Mouse (Mus musculus) kidney, postnatal 0 days (tissue): Measurements from ENCODE around the gene Srsf2. TPM values are rescaled to one million over a fixed set of nuclear protein-coding genes. Genes with fewer than 3 reads are reported as not detected.
A peak's percentile ranks its signal among the peaks of the same experiment; 100 is the strongest.

Experiments used
- ATAC-seq: fragments of 200-750 bp; cut with Nextera tagmentation; replicated peaks from 2 replicates; pipeline ENCODE4 v1.8.0; 2017; ENCODE audit warnings: low read depth, moderate number of reproducible peaks, moderate TSS enrichment, moderate library complexity; ENCODE audit not compliant: low FRiP score
- DNase-seq: peaks from one replicate; pipeline ENCODE4 v3.0.0-alpha.2; 2016; ENCODE audit warnings: low spot score
- H3K27ac ChIP-seq: fragments of 300-500 bp; sonication (generic); 2 replicates; pipeline ENCODE4 v1.5.1; 2014; ENCODE audit warnings: mild to moderate bottlenecking
- H3K27me3 ChIP-seq: fragments of 300-500 bp; sonication (generic); 2 replicates; pipeline ENCODE4 v1.6.1; 2014; ENCODE audit warnings: low read length, mixed read lengths; ENCODE audit not compliant: insufficient read depth
- H3K36me3 ChIP-seq: fragments of 300-500 bp; sonication (generic); 2 replicates; pipeline ENCODE4 v1.6.1; 2014; ENCODE audit warnings: low read length, mixed read lengths; ENCODE audit not compliant: insufficient read depth
- H3K4me1 ChIP-seq: fragments of 300-500 bp; sonication (generic); replicated peaks from 2 replicates; pipeline ENCODE4 v1.6.1; 2014; ENCODE audit warnings: antibody characterized with exemption, low read length, mixed read lengths; ENCODE audit not compliant: insufficient read depth
- H3K4me2 ChIP-seq: fragments of 300-500 bp; sonication (generic); 2 replicates; pipeline ENCODE4 v1.6.1; 2014; ENCODE audit warnings: mild to moderate bottlenecking, low read length, moderate library complexity, mixed read lengths
- H3K4me3 ChIP-seq: fragments of 300-500 bp; sonication (generic); replicated peaks from 2 replicates; pipeline ENCODE4 v1.5.1; 2014; ENCODE audit warnings: low read depth, low read length
- H3K9ac ChIP-seq: fragments of 300-500 bp; sonication (generic); 2 replicates; pipeline ENCODE4 v1.6.1; 2014; ENCODE audit warnings: low read depth, low read length
- H3K9me3 ChIP-seq: fragments of 300-500 bp; sonication (generic); replicated peaks from 2 replicates; pipeline ENCODE4 v1.6.1; 2016; ENCODE audit warnings: low read length, inconsistent platforms, mixed read lengths
- CTCF ChIP-seq: IDR thresholded peaks from 2 replicates; pipeline ENCODE4 v1.5.1; 2016; ENCODE audit warnings: antibody characterized with exemption, low read depth, mild to moderate bottlenecking, moderate library complexity
- WGBS: fragments of 180-500 bp; shearing (Covaris S2); extraction: QIAGEN DNeasy Blood & Tissue Kit; methylation state at CpG from one replicate; pipeline ENCODE4 v1.1.7; 2014; 5-methylcytosine and 5-hydroxymethylcytosine counted together
- polyA plus RNA-seq: library from polyadenylated mRNA; unstranded; fragments of >200 nt; fragmentation: Nextera tagmentation; extraction: Ambion mirVana; gene quantifications from 2 replicates; pipeline ENCODE4 v1.2.1, GENCODE M21; 2015

The Srsf2 gene
- polyA plus RNA-seq, 1 experiment from 2014 or later = 665 TPM

- TF ChIP-seq CTCF = no peak
- Histone ChIP-seq H3K4me3 (no peak overlapping the region), H3K27me3 (no peaks in the 10 kb centered on the region), H3K9me3 (no peaks in the 10 kb centered on the region), H3K4me2 (no peak overlapping the region), H3K4me1 (no peaks in the 10 kb centered on the region), H3K27ac (no peak overlapping the region), H3K9ac (no peak overlapping the region), H3K36me3 (peaks cover 23% of the 10 kb centered on the region)
- DNase-seq = no peak
- WGBS = 83% methylated on average over 20 of the region's 20 CpGs
- ATAC-seq = no peak
These were observed 21.1 kb upstream of the Srsf2 start for GRCm38 (mm10) chr11:116873987-116874386.

- Histone ChIP-seq H3K27ac (no peak overlapping the region), H3K9me3 (no peaks in the 10 kb centered on the region), H3K4me1 (no peaks in the 10 kb centered on the region), H3K36me3 (peaks cover 24% of the 10 kb centered on the region), H3K4me3 (no peak overlapping the region), H3K4me2 (no peak overlapping the region), H3K9ac (no peak overlapping the region), H3K27me3 (no peaks in the 10 kb centered on the region)
- DNase-seq (no peak), ATAC-seq (no peak)
- TF ChIP-seq CTCF = no peak
- 88% methylated on average over 9 of the region's 9 CpGs for WGBS
These were observed 18.6 kb upstream of the Srsf2 start for GRCm38 (mm10) chr11:116871538-116871937.

- no peak overlapping the region for H3K9ac ChIP-seq
- no peak overlapping the region for H3K27ac ChIP-seq
- no peaks in the 10 kb centered on the region for H3K4me1 ChIP-seq
- H3K9me3 ChIP-seq = no peaks in the 10 kb centered on the region
- no peak overlapping the region for H3K4me3 ChIP-seq
- H3K27me3 ChIP-seq = no peaks in the 10 kb centered on the region
- DNase-seq = no peak
- 74% methylated on average over 4 of the region's 4 CpGs for WGBS
- peaks cover 26% of the 10 kb centered on the region for H3K36me3 ChIP-seq
- no peak for TF ChIP-seq CTCF
- no peak overlapping the region for H3K4me2 ChIP-seq
- no peak; the same call in 1 of the 2 replicates for ATAC-seq
These were observed 16.7 kb upstream of the Srsf2 start for GRCm38 (mm10) chr11:116869641-116870040.

GRCm38 (mm10) chr11:116869223-116869622 is 16.3 kb upstream of the Srsf2 start:
- no peak overlapping the region for H3K4me3 ChIP-seq
- no peak for TF ChIP-seq CTCF
- H3K9ac ChIP-seq = no peak overlapping the region
- no peak overlapping the region for H3K4me2 ChIP-seq
- no peak for DNase-seq
- H3K9me3 ChIP-seq = no peaks in the 10 kb centered on the region
- no peak for ATAC-seq
- no peaks in the 10 kb centered on the region for H3K4me1 ChIP-seq
- WGBS = 84% methylated on average over 8 of the region's 8 CpGs
- no peak overlapping the region for H3K27ac ChIP-seq
- H3K36me3 ChIP-seq = peaks cover 25% of the 10 kb centered on the region
- no peaks in the 10 kb centered on the region for H3K27me3 ChIP-seq

GRCm38 (mm10) chr11:116868129-116868528 is 15.2 kb upstream of the Srsf2 start:
- Histone ChIP-seq H3K4me2 (no peak overlapping the region), H3K27me3 (no peaks in the 10 kb centered on the region), H3K9ac (no peak overlapping the region), H3K36me3 (peaks cover 25% of the 10 kb centered on the region), H3K4me3 (no peak overlapping the region), H3K9me3 (no peaks in the 10 kb centered on the region), H3K27ac (no peak overlapping the region), H3K4me1 (no peaks in the 10 kb centered on the region)
- no peak for TF ChIP-seq CTCF
- 74% methylated on average over 3 of the region's 3 CpGs for WGBS
- no peak for DNase-seq
- no peak for ATAC-seq

- Histone ChIP-seq H3K4me1 (no peaks in the 10 kb centered on the region), H3K27me3 (no peaks in the 10 kb centered on the region), H3K36me3 (peaks cover 25% of the 10 kb centered on the region), H3K4me3 (no peak overlapping the region), H3K9me3 (no peaks in the 10 kb centered on the region), H3K9ac (no peak overlapping the region), H3K4me2 (no peak overlapping the region), H3K27ac (no peak overlapping the region)
- no peak for DNase-seq
- WGBS = 70% methylated on average over 12 of the region's 12 CpGs
- ATAC-seq = peak; percentile 89
- TF ChIP-seq CTCF = no peak
These were observed 13.2 kb upstream of the Srsf2 start for GRCm38 (mm10) chr11:116865945-116866585.

GRCm38 (mm10) chr11:116864444-116864843 is 11.6 kb upstream of the Srsf2 start:
- Histone ChIP-seq H3K9ac (no peak overlapping the region), H3K36me3 (peaks cover 36% of the 10 kb centered on the region), H3K4me3 (no peak overlapping the region), H3K4me2 (no peak overlapping the region), H3K27me3 (no peaks in the 10 kb centered on the region), H3K9me3 (no peaks in the 10 kb centered on the region), H3K27ac (no peak overlapping the region), H3K4me1 (no peaks in the 10 kb centered on the region)
- no peak for ATAC-seq
- DNase-seq = no peak
- no peak for TF ChIP-seq CTCF
- 61% methylated on average over 10 of the region's 10 CpGs for WGBS
